Mouse (Mus musculus): ENCODE results near the gene Galnt17. TPM values are rescaled to one million over a fixed set of nuclear protein-coding genes. Genes with fewer than 3 reads are reported as not detected.

Gene Galnt17
- polyA plus RNA-seq, 1 experiment from 2014 or later = 5.1 TPM

GRCm38 (mm10) chr5:131287091-131287490 lies 21.2 kb downstream of the Galnt17 start:
- H3K27me3 ChIP-seq = no peaks in the 10 kb centered on the region
- no peak overlapping the region for H3K27ac ChIP-seq
- no peak overlapping the region for H3K4me3 ChIP-seq (replicated peaks)
- no peak overlapping the region for H3K4me2 ChIP-seq (replicated peaks)
- no peaks in the 10 kb centered on the region for H3K9me3 ChIP-seq
- no peaks in the 10 kb centered on the region for H3K4me1 ChIP-seq (replicated peaks)
- no peak for ATAC-seq
- H3K9ac ChIP-seq (replicated peaks) = no peak overlapping the region
- WGBS = 93% methylated on average over 6 of the region's 6 CpGs
- H3K36me3 ChIP-seq = no peaks in the 10 kb centered on the region

- Histone ChIP-seq H3K36me3 (no peaks in the 10 kb centered on the region), H3K4me1 (replicated peaks) (no peaks in the 10 kb centered on the region), H3K27ac (no peak overlapping the region), H3K4me3 (replicated peaks) (no peak overlapping the region), H3K27me3 (no peaks in the 10 kb centered on the region), H3K9ac (replicated peaks) (no peak overlapping the region), H3K4me2 (replicated peaks) (no peak overlapping the region), H3K9me3 (no peaks in the 10 kb centered on the region)
- ATAC-seq = no peak
- 97% methylated on average over 2 of the region's 2 CpGs for WGBS
These were observed 21.6 kb downstream of the Galnt17 start for GRCm38 (mm10) chr5:131286680-131287079.

DNA sequence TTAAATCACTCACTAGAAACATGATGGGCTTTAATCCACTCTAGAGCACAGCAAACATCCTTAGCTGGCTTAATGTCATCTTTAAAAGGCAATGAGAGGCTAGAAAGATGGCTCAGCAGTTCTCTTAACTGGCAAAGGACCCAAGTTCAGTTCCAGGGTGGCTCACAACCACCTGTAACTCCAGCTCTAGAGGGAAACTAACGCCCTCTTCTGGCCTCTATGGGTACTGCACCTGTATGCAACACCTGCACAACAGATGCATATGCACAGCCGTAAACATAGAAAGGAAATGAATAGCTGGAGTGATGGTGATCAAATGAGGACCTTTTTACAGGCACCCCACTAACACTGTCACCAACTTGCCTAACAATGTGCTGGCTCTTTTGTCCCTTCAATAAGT lies 27.9 kb downstream of the Galnt17 start:
- H3K27me3 ChIP-seq = no peaks in the 10 kb centered on the region
- H3K9ac ChIP-seq (replicated peaks) = no peak overlapping the region
- H3K4me3 ChIP-seq (replicated peaks) = no peak overlapping the region
- WGBS = 48% methylated on average over 2 of the region's 2 CpGs
- H3K9me3 ChIP-seq = no peaks in the 10 kb centered on the region
- H3K36me3 ChIP-seq = no peaks in the 10 kb centered on the region
- no peak overlapping the region for H3K4me2 ChIP-seq (replicated peaks)
- no peak overlapping the region for H3K27ac ChIP-seq
- H3K4me1 ChIP-seq (replicated peaks) = no peaks in the 10 kb centered on the region
- no peak for ATAC-seq

- 0 out of 2 replicates have a peak, but pooled peaks cover 3% of the 10 kb centered on the region for H3K9me3 ChIP-seq
These were observed 29.0 kb downstream of the Galnt17 start for GRCm38 (mm10) chr5:131279286-131279685.

GRCm38 (mm10) chr5:131277227-131277626 lies 31.1 kb downstream of the Galnt17 start:
- Histone ChIP-seq H3K27ac (peak overlapping the region; percentile 5; the same call in 1 of the 2 replicates), H3K4me1 (replicated peaks) (no peaks in the 10 kb centered on the region), H3K36me3 (no peaks in the 10 kb centered on the region), H3K4me2 (replicated peaks) (no peak overlapping the region), H3K27me3 (no peaks in the 10 kb centered on the region), H3K9ac (replicated peaks) (no peak overlapping the region), H3K4me3 (replicated peaks) (no peak overlapping the region), H3K9me3 (0 out of 2 replicates have a peak, but pooled peaks cover 3% of the 10 kb centered on the region)
- WGBS = 82% methylated on average over 7 of the region's 7 CpGs
- no peak for ATAC-seq

More at GRCm38 (mm10) chr5:131279286-131279685, 29.0 kb downstream of the Galnt17 start:
- no peaks in the 10 kb centered on the region for H3K36me3 ChIP-seq
- H3K27me3 ChIP-seq = no peaks in the 10 kb centered on the region
- H3K4me2 ChIP-seq (replicated peaks) = no peak overlapping the region
- H3K27ac ChIP-seq = no peak overlapping the region
- WGBS = 82% methylated on average over 10 of the region's 10 CpGs
- no peak overlapping the region for H3K4me3 ChIP-seq (replicated peaks)
- H3K4me1 ChIP-seq (replicated peaks) = no peaks in the 10 kb centered on the region
- ATAC-seq = no peak
- no peak overlapping the region for H3K9ac ChIP-seq (replicated peaks)

DNA sequence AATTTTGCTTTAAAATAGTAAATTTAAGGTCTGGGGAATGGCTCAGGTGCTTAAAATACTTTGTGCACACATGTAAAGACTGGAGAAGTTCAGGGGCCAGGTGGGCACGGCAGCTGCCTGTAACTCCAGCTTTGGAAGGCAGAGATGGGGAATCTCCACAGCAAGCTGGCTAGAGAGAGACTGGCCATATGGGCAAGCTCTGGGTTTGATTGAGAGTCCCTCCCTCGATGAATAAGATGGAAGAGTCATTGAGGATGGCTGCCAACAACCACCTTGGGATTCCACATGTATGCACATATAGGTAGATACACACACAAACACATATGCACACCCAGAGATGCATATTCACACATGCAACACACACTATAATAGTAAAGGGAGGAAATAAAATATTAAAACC lies 42.0 kb downstream of the Galnt17 start:
- H3K4me1 ChIP-seq (replicated peaks) = no peaks in the 10 kb centered on the region
- no peak overlapping the region for H3K27ac ChIP-seq
- H3K4me3 ChIP-seq (replicated peaks) = no peak overlapping the region
- H3K36me3 ChIP-seq = no peaks in the 10 kb centered on the region
- H3K9ac ChIP-seq (replicated peaks) = no peak overlapping the region
- H3K27me3 ChIP-seq = no peaks in the 10 kb centered on the region
- ATAC-seq = no peak
- no peak overlapping the region for H3K4me2 ChIP-seq (replicated peaks)
- WGBS = 78% methylated on average over 2 of the region's 2 CpGs
- H3K9me3 ChIP-seq = no peaks in the 10 kb centered on the region

DNA sequence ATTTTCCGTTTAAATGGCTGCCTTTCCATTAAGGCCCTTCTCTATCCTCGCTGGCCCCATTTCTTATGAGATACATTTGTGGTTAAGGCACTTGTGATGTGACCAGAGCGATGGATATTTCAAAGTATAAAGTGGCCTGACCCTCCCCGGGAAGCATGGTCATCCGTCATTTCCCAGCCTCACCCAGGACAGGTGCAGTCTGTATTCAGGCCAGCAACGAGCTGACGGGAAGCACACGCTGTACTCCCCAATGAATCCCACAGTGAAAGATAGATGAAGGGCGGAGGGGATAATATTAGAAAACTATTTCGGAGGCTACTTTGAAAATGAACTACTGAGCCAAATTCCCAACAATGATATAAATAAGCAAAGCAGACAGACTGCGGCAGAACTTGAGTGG lies 44.2 kb downstream of the Galnt17 start:
- 92% methylated on average over 11 of the region's 11 CpGs for WGBS
- Histone ChIP-seq H3K27ac (no peak overlapping the region), H3K4me2 (replicated peaks) (no peak overlapping the region), H3K27me3 (no peaks in the 10 kb centered on the region), H3K9me3 (peaks cover 6% of the 10 kb centered on the region; the same call in 1 of the 2 replicates), H3K9ac (replicated peaks) (no peak overlapping the region), H3K4me1 (replicated peaks) (no peaks in the 10 kb centered on the region), H3K36me3 (no peaks in the 10 kb centered on the region), H3K4me3 (replicated peaks) (no peak overlapping the region)
- ATAC-seq = no peak

DNA sequence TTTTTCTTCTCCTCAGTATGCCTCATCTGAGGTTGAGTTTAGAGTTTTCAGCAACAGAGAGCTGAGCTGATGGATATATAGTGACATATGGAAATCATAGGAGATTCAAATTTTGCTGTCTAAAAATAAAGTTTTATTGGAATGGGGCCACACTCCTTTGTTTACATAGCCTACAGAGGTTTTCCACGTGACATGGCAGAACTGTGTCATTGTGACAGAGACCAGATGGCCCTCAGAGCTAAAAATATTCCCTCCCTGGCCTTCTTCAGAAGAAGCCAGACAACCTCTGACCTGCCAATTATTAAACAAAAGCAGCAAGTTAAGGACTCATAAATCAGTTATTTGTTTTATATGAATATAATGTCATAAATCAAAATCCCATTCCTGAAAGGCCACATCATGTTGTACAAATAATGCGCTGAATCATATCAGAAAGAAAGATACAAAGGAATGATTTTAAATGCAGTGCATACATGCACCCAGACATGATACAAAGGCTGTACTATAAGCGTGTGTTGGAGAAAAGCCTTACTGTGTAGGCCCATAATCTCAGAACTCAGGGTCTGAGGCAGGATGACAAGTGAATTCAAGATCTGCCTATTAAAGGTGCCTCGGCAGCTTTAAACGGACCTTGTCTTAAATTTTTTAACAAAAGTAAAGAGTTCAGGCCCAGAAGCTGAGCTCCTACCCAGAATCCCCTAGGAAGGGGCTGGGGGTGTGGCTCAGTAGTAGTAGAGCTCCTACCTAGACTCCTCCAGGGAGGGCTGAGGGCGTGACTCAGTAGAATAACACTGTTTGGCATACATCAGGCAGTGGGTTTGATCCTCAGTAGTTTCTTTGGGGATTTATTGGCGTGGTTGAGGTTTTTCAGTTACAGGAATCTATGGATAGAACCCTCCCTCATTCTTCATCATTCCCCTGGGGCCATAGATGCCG lies 57.3 kb downstream of the Galnt17 start:
- Histone ChIP-seq H3K9me3 (no peaks in the 10 kb centered on the region), H3K27ac (no peak overlapping the region), H3K9ac (replicated peaks) (no peak overlapping the region), H3K27me3 (no peaks in the 10 kb centered on the region), H3K4me2 (replicated peaks) (no peak overlapping the region), H3K4me1 (replicated peaks) (no peaks in the 10 kb centered on the region), H3K36me3 (no peaks in the 10 kb centered on the region), H3K4me3 (replicated peaks) (no peak overlapping the region)
- ATAC-seq = no peak
- 89% methylated on average over 8 of the region's 8 CpGs for WGBS

- WGBS = 96% methylated on average over 3 of the region's 3 CpGs
- Histone ChIP-seq H3K27me3 (no peaks in the 10 kb centered on the region), H3K36me3 (no peaks in the 10 kb centered on the region), H3K27ac (no peak overlapping the region), H3K9ac (replicated peaks) (no peak overlapping the region), H3K4me2 (replicated peaks) (no peak overlapping the region), H3K4me1 (replicated peaks) (no peaks in the 10 kb centered on the region), H3K4me3 (replicated peaks) (no peak overlapping the region), H3K9me3 (no peaks in the 10 kb centered on the region)
- no peak for ATAC-seq
These were observed 59.9 kb downstream of the Galnt17 start for GRCm38 (mm10) chr5:131248416-131248815.

GRCm38 (mm10) chr5:131246591-131246990 lies 61.7 kb downstream of the Galnt17 start:
- H3K4me1 ChIP-seq (replicated peaks) = no peaks in the 10 kb centered on the region
- ATAC-seq = no peak
- H3K4me2 ChIP-seq (replicated peaks) = no peak overlapping the region
- no peaks in the 10 kb centered on the region for H3K27me3 ChIP-seq
- H3K27ac ChIP-seq = no peak overlapping the region
- H3K36me3 ChIP-seq = no peaks in the 10 kb centered on the region
- H3K9me3 ChIP-seq = no peaks in the 10 kb centered on the region
- WGBS = 94% methylated on average over 6 of the region's 6 CpGs
- H3K4me3 ChIP-seq (replicated peaks) = no peak overlapping the region
- H3K9ac ChIP-seq (replicated peaks) = no peak overlapping the region

DNA sequence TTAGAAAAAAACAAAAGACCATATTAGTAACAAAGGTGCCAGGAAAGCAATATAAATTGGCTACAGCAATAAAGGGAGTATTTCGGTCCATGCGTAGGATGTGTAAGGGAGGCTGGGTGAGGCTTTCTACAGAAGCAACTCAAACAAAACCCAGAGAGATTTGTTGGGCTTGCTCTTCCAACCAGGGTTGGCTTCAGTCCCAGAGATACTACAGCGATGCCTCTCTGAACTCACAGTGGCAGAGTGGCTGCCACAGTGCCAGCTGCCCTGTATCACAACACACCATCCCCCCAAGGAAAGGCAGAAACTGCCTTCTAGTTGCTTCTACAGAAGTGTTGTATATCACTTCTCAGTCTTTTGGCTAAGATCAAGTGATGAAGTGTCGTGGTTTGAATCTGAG lies 66.6 kb downstream of the Galnt17 start:
- H3K4me3 ChIP-seq (replicated peaks) = no peak overlapping the region
- H3K9ac ChIP-seq (replicated peaks) = no peak overlapping the region
- H3K4me2 ChIP-seq (replicated peaks) = no peak overlapping the region
- H3K36me3 ChIP-seq = no peaks in the 10 kb centered on the region
- H3K9me3 ChIP-seq = no peaks in the 10 kb centered on the region
- H3K27ac ChIP-seq = no peak overlapping the region
- no peaks in the 10 kb centered on the region for H3K4me1 ChIP-seq (replicated peaks)
- 90% methylated on average over 4 of the region's 4 CpGs for WGBS
- H3K27me3 ChIP-seq = no peaks in the 10 kb centered on the region
- no peak for ATAC-seq

DNA sequence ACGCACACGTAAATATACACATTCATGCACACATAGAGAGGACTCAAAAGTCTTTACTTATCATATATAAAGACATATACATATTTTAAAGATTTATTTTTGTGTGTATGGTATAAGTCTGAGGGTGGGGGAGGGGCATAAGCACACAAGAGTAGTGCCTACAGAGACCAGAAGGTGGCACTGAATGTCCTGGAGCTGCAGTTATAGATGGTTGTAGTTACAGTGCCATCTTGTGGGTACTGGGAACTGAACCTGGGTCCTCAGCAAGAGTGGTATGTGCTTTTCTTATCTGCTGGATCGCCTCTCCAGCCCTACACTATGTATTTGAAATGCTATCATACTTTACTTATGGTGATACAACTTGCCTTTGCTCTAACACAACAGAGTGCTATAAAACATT lies 68.5 kb downstream of the Galnt17 start:
- H3K4me1 ChIP-seq (replicated peaks) = no peaks in the 10 kb centered on the region
- no peak overlapping the region for H3K9ac ChIP-seq (replicated peaks)
- H3K27ac ChIP-seq = no peak overlapping the region
- no peak overlapping the region for H3K4me3 ChIP-seq (replicated peaks)
- no peaks in the 10 kb centered on the region for H3K36me3 ChIP-seq
- H3K4me2 ChIP-seq (replicated peaks) = no peak overlapping the region
- H3K27me3 ChIP-seq = no peaks in the 10 kb centered on the region
- ATAC-seq = no peak
- no peaks in the 10 kb centered on the region for H3K9me3 ChIP-seq
- 95% methylated on average over 3 of the region's 3 CpGs for WGBS
